In genomic region chr5:121266741-121267382, GRCm38 (mm10) we compare ENCODE assay signal across 8 mouse cellular contexts. TPM values are rescaled to one million over a fixed set of nuclear protein-coding genes. Genes with fewer than 3 reads are reported as not detected.
DNase-seq lines count a peak whose midpoint lies in the region; ATAC-seq and TF ChIP-seq lines count a peak whose summit lies in the region.

No protein-coding gene starts in this region.

- H3K9me3 ChIP-seq in lung, postnatal 0 days (ENCODE audit: low read length): no peaks in the 10 kb centered on the region

- TF ChIP-seq POLR2A in heart, adult 2 months (IDR thresholded peaks at IDR 0.05; ENCODE audit: insufficient read depth, low read depth, low read length): no peak

- H3K27me3 ChIP-seq in heart, adult 2 months (ENCODE audit: control insufficient read depth, insufficient read depth, low read length): no peaks in the 10 kb centered on the region
- H3K27me3 ChIP-seq in lung, postnatal 0 days (replicated peaks; ENCODE audit: insufficient read depth, low read length): no peaks in the 10 kb centered on the region
- no peaks in the 10 kb centered on the region for H3K27me3 ChIP-seq in splenic B cell, adult 2 months (ENCODE audit: control insufficient read depth, insufficient read depth, low read length, poor library complexity, severe bottlenecking)

- WGBS in heart, adult 2 months: 72% methylated on average over 7 of the region's 7 CpGs
- 87% methylated on average over 7 of the region's 7 CpGs for WGBS in lung, postnatal 0 days

- H3K4me3 ChIP-seq in heart, adult 2 months: no peak overlapping the region
- no peak overlapping the region for H3K4me3 ChIP-seq in lung, postnatal 0 days (ENCODE audit: low read depth, low read length)

- intact Hi-C loops in heart, adult 2 months (cut with DNase I): loop anchor here (1.0 kb wide), 1 partner anchor 52 kb away; no protein-coding TSS in a partner anchor

- 0 out of 2 replicates have a peak, but pooled peaks have one; percentile 46 for TF ChIP-seq EP300 in heart, adult 2 months (IDR thresholded peaks at IDR 0.05; ENCODE audit: insufficient read depth, low read depth, low read length)
- TF ChIP-seq EP300 in lung, postnatal 0 days (IDR thresholded peaks at IDR 0.05): no peak

- peak; percentile 81 for TF ChIP-seq CTCF in heart, adult 2 months (IDR thresholded peaks at IDR 0.05)
- TF ChIP-seq CTCF in lung, postnatal 0 days (IDR thresholded peaks at IDR 0.05): peak; percentile 78

- H3K4me2 ChIP-seq in lung, postnatal 0 days (replicated peaks; ENCODE audit: low read depth, low read length): no peak overlapping the region

- H3K9ac ChIP-seq in heart, adult 2 months (ENCODE audit: low read depth, low read length): no peak overlapping the region
- H3K9ac ChIP-seq in lung, postnatal 0 days (replicated peaks; ENCODE audit: low read depth): no peak overlapping the region

- DNase-seq in heart, adult 2 months: peak in 1 of 2 experiments; percentile 52
- no peak for DNase-seq in heart, adult 8-10 months (ENCODE audit: low spot score)
- peak; percentile 7 to 24 for DNase-seq in CD8-positive naive resting alpha-beta T cell, adult 2 months (ENCODE audit: low read depth in 2 of 2, low spot score in 2 of 2)
- peak; percentile 85 for DNase-seq in brain, adult 2 months (ENCODE audit: low read depth, low spot score)
- DNase-seq in fibroblast of lung, adult 2 months (ENCODE audit: low read depth): peak; percentile 33
- peak; percentile 46 to 76 for DNase-seq in kidney, postnatal 36 days
- peak; percentile 59 for DNase-seq in lung, postnatal 0 days (ENCODE audit: low spot score)
- DNase-seq in splenic B cell, adult 2 months (ENCODE audit: low read depth, low spot score): peak; percentile 64

- no peaks in the 10 kb centered on the region for H3K79me2 ChIP-seq in heart, adult 2 months (replicated peaks; ENCODE audit: control insufficient read depth, insufficient read depth, low read length)

- ATAC-seq in lung, postnatal 0 days: 0 out of 2 replicates have a peak, but pooled peaks have one; percentile 40

- H3K4me1 ChIP-seq in heart, adult 2 months (ENCODE audit: control insufficient read depth, insufficient read depth, low read length): no peaks in the 10 kb centered on the region
- no peaks in the 10 kb centered on the region for H3K4me1 ChIP-seq in lung, postnatal 0 days (ENCODE audit: insufficient read depth, low read depth, low read length)

- no peak overlapping the region for H3K27ac ChIP-seq in heart, adult 2 months
- H3K27ac ChIP-seq in lung, postnatal 0 days (ENCODE audit: low read length): no peak overlapping the region

- H3K36me3 ChIP-seq in heart, adult 2 months (ENCODE audit: control insufficient read depth, insufficient read depth, low read length): no peaks in the 10 kb centered on the region
- 0 out of 2 replicates have a peak, but pooled peaks cover 9% of the 10 kb centered on the region for H3K36me3 ChIP-seq in lung, postnatal 0 days (ENCODE audit: insufficient read depth, low read length)
- H3K36me3 ChIP-seq in splenic B cell, adult 2 months (ENCODE audit: control insufficient read depth, insufficient read depth, low read length, poor library complexity, severe bottlenecking): peaks cover 2% of the 10 kb centered on the region

RNA-seq across cellular contexts. Expression of gene Hectd4, which starts 46.8 kb away (rescaled TPM):
- 10 to 100 TPM; 22.6 to 23.1 TPM for total RNA-seq in heart, adult 2 months (2021)
- polyA plus RNA-seq in heart, adult 2 months (2012; rRNA removed): 9.8 and 13.8 TPM in 2 replicates
- total RNA-seq in heart, adult 8-10 months (2022): 10 to 100 TPM; 22.8 to 26.9 (median 24.1) TPM
- 2.5 and 2.8 TPM in 2 replicates for polyA plus RNA-seq in lung, postnatal 0 days (2015; fragmentation: Nextera tagmentation; extraction: Ambion mirVana)
